Mouse (Mus musculus): ENCODE data around the gene Car3.

- TF ChIP-seq CTCF (IDR thresholded peaks at IDR 0.05; ENCODE audit: control insufficient read depth, insufficient read depth, insufficient read length) (no peak), MYOG (IDR thresholded peaks at IDR 0.05; ENCODE audit: control insufficient read depth, extremely low read depth, insufficient read length) (no peak), MAX (IDR thresholded peaks at IDR 0.05) (no peak)
Measured at GRCm38 (mm10) chr3:14854446-14854845, 8.9 kb upstream of the Car3 start.
